Mouse (Mus musculus) neural tube, embryonic 12.5 days (tissue): Measurements from ENCODE around the gene Mtmr14. TPM values are rescaled to one million over a fixed set of nuclear protein-coding genes. Genes with fewer than 3 reads are reported as not detected.

ENCODE experiments used
- ATAC-seq: fragments of 200-750 bp; cut with Nextera tagmentation; 2 replicates; pipeline ENCODE4 v1.8.0; 2017; ENCODE audit warnings: low read depth, mild to moderate bottlenecking, moderate TSS enrichment, moderate library complexity; ENCODE audit not compliant: low FRiP score
- H3K27ac ChIP-seq: fragments of 300-500 bp; sonication (generic); 2 replicates; pipeline ENCODE4 v1.5.1; 2016
- H3K27me3 ChIP-seq: fragments of 300-500 bp; sonication (generic); replicated peaks from 2 replicates; pipeline ENCODE4 v1.6.1; 2016; ENCODE audit warnings: mild to moderate bottlenecking
- H3K36me3 ChIP-seq: fragments of 300-500 bp; sonication (generic); 2 replicates; pipeline ENCODE4 v1.6.1; 2016; ENCODE audit warnings: mild to moderate bottlenecking
- H3K4me1 ChIP-seq: fragments of 300-500 bp; sonication (generic); 2 replicates; pipeline ENCODE4 v1.6.1; 2016
- H3K4me2 ChIP-seq: fragments of 300-500 bp; sonication (generic); replicated peaks from 2 replicates; pipeline ENCODE4 v1.6.1; 2016; ENCODE audit warnings: mild to moderate bottlenecking
- H3K4me3 ChIP-seq: fragments of 300-500 bp; sonication (generic); 2 replicates; pipeline ENCODE4 v1.5.1; 2016
- H3K9ac ChIP-seq: fragments of 300-500 bp; sonication (generic); 2 replicates; pipeline ENCODE4 v1.6.1; 2016; ENCODE audit warnings: mild to moderate bottlenecking
- H3K9me3 ChIP-seq: fragments of 300-500 bp; sonication (generic); 2 replicates; pipeline ENCODE4 v1.6.1; 2016; ENCODE audit warnings: mild to moderate bottlenecking
- WGBS: fragments of 180-500 bp; shearing (Covaris S2); methylation state at CpG from one replicate; pipeline ENCODE4 v1.1.7; 2016; 5-methylcytosine and 5-hydroxymethylcytosine counted together
- polyA plus RNA-seq: library from polyadenylated mRNA; unstranded; fragments of >200 nt; fragmentation: Nextera tagmentation; extraction: Ambion mirVana; gene quantifications from 2 replicates; pipeline ENCODE4 v1.2.1, GENCODE M21; 2016

Mtmr14 gene
- polyA plus RNA-seq, 1 experiment from 2014 or later = 46.0 TPM

DNA sequence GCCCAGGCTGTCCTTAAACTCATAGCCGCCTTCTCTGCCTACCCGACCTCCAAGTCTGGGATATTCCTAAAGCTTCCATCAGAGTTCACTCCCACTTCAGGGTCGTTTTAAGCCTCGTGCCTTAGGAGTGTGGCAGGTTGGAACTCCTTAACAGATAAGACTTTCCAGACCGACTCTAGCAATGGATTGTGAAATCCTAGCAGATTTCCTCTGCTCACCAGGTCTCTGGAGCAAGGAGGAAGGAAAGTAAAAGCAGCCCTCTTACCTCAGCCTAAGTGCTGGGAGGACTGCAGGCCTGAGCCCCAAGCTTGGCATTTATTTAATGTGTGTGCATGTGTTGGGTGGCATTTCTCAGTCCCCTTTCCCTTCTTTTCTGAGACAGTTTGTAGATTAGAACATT is 13.1 kb downstream of the Mtmr14 start:
- no peaks in the 10 kb centered on the region for H3K27me3 ChIP-seq
- no peaks in the 10 kb centered on the region for H3K9me3 ChIP-seq
- H3K36me3 ChIP-seq = peaks cover 55% of the 10 kb centered on the region
- WGBS = 90% methylated on average over 5 of the region's 5 CpGs
- H3K9ac ChIP-seq = no peak overlapping the region
- no peak for ATAC-seq
- H3K4me1 ChIP-seq = no peaks in the 10 kb centered on the region
- no peak overlapping the region for H3K4me2 ChIP-seq
- H3K27ac ChIP-seq = no peak overlapping the region
- no peak overlapping the region for H3K4me3 ChIP-seq

DNA sequence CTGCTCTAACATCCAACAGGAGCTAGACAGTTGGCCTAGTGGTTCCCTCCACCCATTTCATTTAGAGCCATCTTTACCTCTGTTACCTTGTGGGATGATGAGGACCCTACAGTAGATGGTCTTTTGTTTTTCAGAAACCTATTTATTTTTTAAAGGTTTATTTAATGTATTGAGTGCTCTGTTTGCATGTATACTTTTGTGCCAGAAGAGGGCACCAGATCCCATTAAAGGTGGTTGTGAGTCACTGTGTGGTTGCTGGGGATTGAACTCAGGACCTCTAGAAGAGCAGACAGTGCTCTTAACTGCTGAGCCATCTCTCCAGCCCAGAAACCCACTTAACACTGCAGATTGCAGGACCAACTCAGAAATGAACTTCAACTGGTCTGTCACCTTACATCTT is 14.3 kb downstream of the Mtmr14 start:
- H3K9ac ChIP-seq = no peak overlapping the region
- H3K4me1 ChIP-seq = no peaks in the 10 kb centered on the region
- no peaks in the 10 kb centered on the region for H3K27me3 ChIP-seq
- peaks cover 64% of the 10 kb centered on the region for H3K36me3 ChIP-seq
- ATAC-seq = no peak
- H3K9me3 ChIP-seq = no peaks in the 10 kb centered on the region
- no peak overlapping the region for H3K4me2 ChIP-seq
- no peak overlapping the region for H3K27ac ChIP-seq
- H3K4me3 ChIP-seq = no peak overlapping the region

GRCm38 (mm10) chr6:113254899-113255298 is 17.3 kb downstream of the Mtmr14 start:
- Histone ChIP-seq H3K36me3 (peaks cover 73% of the 10 kb centered on the region), H3K9me3 (no peaks in the 10 kb centered on the region), H3K4me2 (no peak overlapping the region), H3K9ac (no peak overlapping the region), H3K27ac (no peak overlapping the region), H3K27me3 (no peaks in the 10 kb centered on the region), H3K4me1 (no peaks in the 10 kb centered on the region), H3K4me3 (no peak overlapping the region)
- no peak for ATAC-seq

GRCm38 (mm10) chr6:113261174-113261858 is 23.7 kb downstream of the Mtmr14 start:
- Histone ChIP-seq H3K4me3 (no peak overlapping the region), H3K9ac (no peak overlapping the region)

GRCm38 (mm10) chr6:113263531-113263930 is 25.9 kb downstream of the Mtmr14 start:
- H3K4me2 ChIP-seq = no peak overlapping the region
- WGBS = 90% methylated on average over 6 of the region's 6 CpGs

More at GRCm38 (mm10) chr6:113261174-113261858, 23.7 kb downstream of the Mtmr14 start:
- peaks cover 78% of the 10 kb centered on the region for H3K36me3 ChIP-seq
- 94% methylated on average over 8 of the region's 8 CpGs for WGBS
- H3K27me3 ChIP-seq = no peaks in the 10 kb centered on the region
- no peaks in the 10 kb centered on the region for H3K9me3 ChIP-seq
- no peak overlapping the region for H3K27ac ChIP-seq
- no peak for ATAC-seq
- H3K4me2 ChIP-seq = no peak overlapping the region
- H3K4me1 ChIP-seq = no peaks in the 10 kb centered on the region

GRCm38 (mm10) chr6:113264429-113264828 is 26.8 kb downstream of the Mtmr14 start:
- Histone ChIP-seq H3K9ac (no peak overlapping the region), H3K4me3 (no peak overlapping the region), H3K4me1 (no peaks in the 10 kb centered on the region), H3K27me3 (no peaks in the 10 kb centered on the region), H3K36me3 (peaks cover 80% of the 10 kb centered on the region), H3K4me2 (no peak overlapping the region), H3K27ac (no peak overlapping the region), H3K9me3 (no peaks in the 10 kb centered on the region)
- WGBS = 93% methylated on average over 8 of the region's 8 CpGs
- ATAC-seq = no peak

More at GRCm38 (mm10) chr6:113263531-113263930, 25.9 kb downstream of the Mtmr14 start:
- H3K9ac ChIP-seq = no peak overlapping the region
- H3K27me3 ChIP-seq = no peaks in the 10 kb centered on the region
- H3K4me1 ChIP-seq = no peaks in the 10 kb centered on the region
- no peak for ATAC-seq
- no peaks in the 10 kb centered on the region for H3K9me3 ChIP-seq
- peaks cover 79% of the 10 kb centered on the region for H3K36me3 ChIP-seq
- H3K27ac ChIP-seq = no peak overlapping the region
- no peak overlapping the region for H3K4me3 ChIP-seq

GRCm38 (mm10) chr6:113266996-113267655 is 29.5 kb downstream of the Mtmr14 start:
- H3K4me1 ChIP-seq = no peaks in the 10 kb centered on the region
- H3K27me3 ChIP-seq = no peaks in the 10 kb centered on the region
- no peak overlapping the region for H3K9ac ChIP-seq
- no peaks in the 10 kb centered on the region for H3K9me3 ChIP-seq
- no peak overlapping the region for H3K27ac ChIP-seq
- ATAC-seq = no peak
- H3K4me3 ChIP-seq = no peak overlapping the region
- 87% methylated on average over 7 of the region's 7 CpGs for WGBS
- H3K4me2 ChIP-seq = no peak overlapping the region
- H3K36me3 ChIP-seq = peaks cover 84% of the 10 kb centered on the region

GRCm38 (mm10) chr6:113267988-113268387 is 30.3 kb downstream of the Mtmr14 start:
- WGBS = 94% methylated on average over 1 of the region's 1 CpGs
- no peak overlapping the region for H3K4me3 ChIP-seq
- H3K9ac ChIP-seq = no peak overlapping the region
- H3K4me1 ChIP-seq = no peaks in the 10 kb centered on the region
- ATAC-seq = no peak
- peaks cover 83% of the 10 kb centered on the region for H3K36me3 ChIP-seq
- no peaks in the 10 kb centered on the region for H3K9me3 ChIP-seq
- no peak overlapping the region for H3K27ac ChIP-seq
- no peak overlapping the region for H3K4me2 ChIP-seq
- no peaks in the 10 kb centered on the region for H3K27me3 ChIP-seq

DNA sequence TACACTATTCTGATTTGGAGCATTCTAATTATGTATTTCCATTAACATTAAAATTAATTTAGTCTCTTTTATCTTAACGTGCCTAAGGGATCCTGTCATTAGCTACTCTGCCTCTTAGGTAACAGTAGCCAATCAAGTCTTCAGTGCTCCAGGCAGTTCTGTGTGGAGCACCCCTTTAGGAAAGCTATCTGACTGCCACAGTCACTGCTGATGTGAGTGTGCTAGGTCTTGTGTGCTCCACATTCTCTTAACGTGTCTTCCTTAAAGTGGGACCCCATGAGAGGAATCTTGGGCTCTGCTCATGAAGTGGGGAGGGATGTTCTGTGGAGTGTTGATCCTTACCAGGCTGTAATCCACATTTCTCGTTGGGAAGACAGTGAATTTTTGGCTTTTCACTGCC is 34.7 kb downstream of the Mtmr14 start:
- WGBS = 88% methylated on average over 3 of the region's 3 CpGs
- Histone ChIP-seq H3K36me3 (peaks cover 67% of the 10 kb centered on the region), H3K9me3 (no peaks in the 10 kb centered on the region)

DNA sequence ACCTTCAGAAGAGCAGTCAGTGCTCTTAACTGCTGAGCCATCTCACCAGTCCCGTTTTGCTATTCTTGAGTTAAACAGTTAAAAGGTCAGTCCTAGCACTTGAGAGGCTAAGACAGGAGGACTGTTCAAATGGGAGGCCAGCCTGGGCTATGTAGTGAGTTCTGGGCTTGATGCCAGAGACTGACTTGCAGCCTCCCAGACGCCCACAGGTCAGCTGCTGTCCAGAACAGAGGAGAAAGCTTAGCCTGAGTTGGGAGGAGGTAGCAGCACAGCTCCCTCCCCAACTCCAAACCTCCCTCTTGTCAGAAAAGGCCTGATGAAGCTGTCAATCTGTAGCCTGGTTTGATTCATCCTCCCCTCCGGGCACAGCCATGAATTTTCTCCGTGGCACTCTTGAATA is 39.2 kb downstream of the Mtmr14 start:
- ATAC-seq = no peak
- Histone ChIP-seq H3K27me3 (peaks cover 11% of the 10 kb centered on the region), H3K9me3 (no peaks in the 10 kb centered on the region), H3K27ac (no peak overlapping the region), H3K36me3 (peaks cover 48% of the 10 kb centered on the region), H3K9ac (no peak overlapping the region), H3K4me1 (no peaks in the 10 kb centered on the region; the same call in 1 of the 2 replicates), H3K4me3 (no peak overlapping the region), H3K4me2 (no peak overlapping the region)
- WGBS = 79% methylated on average over 4 of the region's 4 CpGs

More for the DNA sequence above, 34.7 kb downstream of the Mtmr14 start:
- H3K27ac ChIP-seq = no peak overlapping the region
- H3K9ac ChIP-seq = no peak overlapping the region
- no peak for ATAC-seq
- no peaks in the 10 kb centered on the region for H3K27me3 ChIP-seq
- no peak overlapping the region for H3K4me2 ChIP-seq
- H3K4me3 ChIP-seq = no peak overlapping the region
- H3K4me1 ChIP-seq = no peaks in the 10 kb centered on the region

- WGBS = 63% methylated on average over 6 of the region's 6 CpGs
Observed at GRCm38 (mm10) chr6:113281676-113282075, 44.0 kb downstream of the Mtmr14 start.

DNA sequence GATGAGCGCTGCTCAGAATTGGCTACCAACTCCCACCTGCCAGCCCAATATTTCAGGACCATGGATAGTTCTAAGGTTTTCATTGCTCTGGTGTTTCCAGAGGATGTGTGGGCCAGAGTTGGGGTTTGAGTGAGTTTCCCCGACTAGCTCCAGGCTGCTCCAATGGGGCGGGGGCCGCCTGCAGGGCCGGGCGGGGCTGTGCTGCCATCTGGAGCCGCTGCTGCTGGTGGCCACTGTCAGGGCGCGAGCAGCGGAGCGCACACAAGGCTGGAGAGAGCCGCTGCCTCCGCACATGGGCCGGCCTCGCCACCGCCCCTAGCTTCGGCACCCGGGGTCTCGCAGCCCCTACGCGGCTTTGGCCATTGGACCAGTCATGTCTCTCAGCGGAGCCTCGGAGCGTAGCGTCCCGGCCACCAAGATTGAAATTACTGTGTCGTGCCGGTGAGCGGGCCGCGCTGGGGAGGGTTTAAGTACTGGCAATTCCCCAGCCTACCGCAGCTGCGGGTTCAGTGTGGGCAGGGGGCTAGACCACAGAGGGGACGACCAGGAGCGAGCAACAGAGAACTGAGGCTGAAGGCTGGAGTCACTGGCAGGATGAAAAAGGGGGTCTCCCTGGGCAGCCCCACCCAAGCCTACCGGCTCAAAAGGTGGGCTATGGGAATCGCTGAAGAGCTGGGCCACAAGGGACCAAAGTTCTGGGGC is 44.6 kb downstream of the Mtmr14 start, which contains the start of gene Cpne9:
Cpne9 (plus strand) TSS at position 207 of the 702 bp plus-strand sequence.
- Histone ChIP-seq H3K4me2 (peak within 1 kb of the TSS; percentile 63), H3K27me3 (peaks cover 46% of the 10 kb centered on the region), H3K9ac (peak within 1 kb of the TSS; percentile 52), H3K4me3 (peak within 1 kb of the TSS; percentile 27), H3K36me3 (peaks cover 25% of the 10 kb centered on the region), H3K9me3 (no peaks in the 10 kb centered on the region), H3K4me1 (peaks cover 11% of the 10 kb centered on the region), H3K27ac (no peak within 1 kb of the TSS)
- ATAC-seq = peak; percentile 76
- WGBS = 2% methylated on average over 37 of the region's 37 CpGs

More at GRCm38 (mm10) chr6:113281676-113282075, 44.0 kb downstream of the Mtmr14 start:
- Histone ChIP-seq H3K27ac (no peak overlapping the region), H3K27me3 (peaks cover 46% of the 10 kb centered on the region), H3K4me3 (no peak overlapping the region), H3K4me2 (peak overlapping the region; percentile 63; the same call in 1 of the 2 replicates), H3K36me3 (peaks cover 26% of the 10 kb centered on the region), H3K9ac (no peak overlapping the region), H3K9me3 (no peaks in the 10 kb centered on the region), H3K4me1 (peaks cover 11% of the 10 kb centered on the region)
- ATAC-seq = peak; percentile 34; the same call in 1 of the 2 replicates
